Mouse (Mus musculus) cerebellum, postnatal 36 days (tissue): ENCODE measurements at regions not wholly inside any gene's neighbourhood (a gene's known extent, or its start where the extent isn't known, plus 50 kb on each side); places are given as distances from the start of the nearest gene placed in this dataset.

Experiments used
- DNase-seq, 2 experiments: peaks; one replicate each; pipeline ENCODE4 v3.0.0; 2021 to 2022; ENCODE audit warnings: mixed read lengths in 2 of 2

- DNase-seq = peak; percentile 4 to 6
Observed at GRCm38 (mm10) chr6:44341486-44341996, 675.5 kb upstream of the Tpk1 start.

GRCm38 (mm10) chr6:44297413-44297812 lies 631.3 kb upstream of the Tpk1 start:
- DNase-seq = peak; percentile 76 to 83
